Mouse (Mus musculus): ENCODE results near the gene Tas2r131.

DNA sequence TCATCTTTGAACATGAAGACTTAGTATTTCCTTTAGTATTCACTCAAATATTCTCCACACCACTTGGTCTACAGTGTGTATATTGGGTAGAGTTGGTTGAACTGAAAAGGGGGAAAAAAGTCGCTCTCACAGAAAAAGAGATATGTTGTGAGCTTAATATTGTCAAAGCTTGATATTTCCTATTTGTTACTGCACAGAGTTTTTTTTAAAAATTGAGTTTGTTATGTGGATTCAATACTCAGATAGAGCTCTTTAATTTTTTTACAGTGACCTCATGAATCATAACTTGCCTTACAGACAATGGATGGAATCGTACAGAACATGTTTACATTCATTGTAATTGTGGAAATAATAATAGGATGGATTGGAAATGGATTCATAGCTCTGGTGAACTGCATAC is 6.9 kb downstream of the Tas2r131 start, which contains the start of gene Tas2r129:
- TF ChIP-seq EP300 (IDR thresholded peaks at IDR 0.05; ENCODE audit: low read depth) (no peak), CTCF (IDR thresholded peaks at IDR 0.05; ENCODE audit: low read depth) (no peak)

All from liver, embryonic 14.5 days (tissue).